Mouse (Mus musculus): Measurements from ENCODE around the gene Sertad4. TPM values are rescaled to one million over a fixed set of nuclear protein-coding genes. Genes with fewer than 3 reads are reported as not detected.

Sertad4 gene
- polyA plus RNA-seq, 1 experiment from 2014 or later, result 8.5 TPM

DNA sequence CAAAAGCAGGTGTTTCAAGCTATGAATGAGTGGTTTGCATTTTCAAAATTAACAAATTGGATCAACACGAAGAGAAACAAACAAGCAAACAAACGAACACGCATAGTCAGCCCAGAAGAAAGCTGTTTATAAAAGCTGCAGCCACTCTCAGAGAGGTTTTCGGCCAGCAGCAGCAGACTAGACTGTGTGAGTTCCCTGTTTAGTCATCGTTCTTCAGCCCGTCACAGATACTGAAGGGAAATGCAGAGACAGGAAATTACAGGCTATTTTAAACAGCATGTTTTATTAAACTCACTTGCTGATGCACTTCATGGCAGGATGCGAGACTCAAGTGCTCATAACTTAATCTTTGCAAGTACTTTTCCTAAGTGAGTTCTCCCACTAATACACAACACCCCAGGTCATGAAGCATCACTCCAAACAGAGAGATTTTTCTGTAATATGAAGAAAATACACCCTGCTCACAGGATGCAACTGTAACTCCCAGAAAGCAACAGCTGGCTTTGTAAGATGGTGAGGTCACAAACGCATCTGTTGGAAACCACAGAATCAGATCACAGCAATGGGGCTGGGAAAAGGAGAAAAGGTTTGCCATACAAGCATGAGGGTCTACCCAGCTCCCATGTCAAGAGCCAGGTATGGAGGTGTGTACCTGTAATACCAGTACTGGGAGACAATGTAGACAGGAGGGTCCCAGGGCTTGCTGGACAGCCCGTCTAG is 14.3 kb downstream of the Sertad4 start:
- Histone ChIP-seq H3K4me3 (ENCODE audit: low read length) (no peak overlapping the region), H3K9me3 (ENCODE audit: control insufficient read depth, low read length) (no peaks in the 10 kb centered on the region), H3K36me3 (ENCODE audit: control insufficient read depth, insufficient read depth, low read length) (0 out of 2 replicates have a peak, but pooled peaks cover 5% of the 10 kb centered on the region), H3K4me2 (ENCODE audit: low read length) (no peak overlapping the region), H3K27ac (ENCODE audit: low read depth, low read length) (no peak overlapping the region), H3K9ac (ENCODE audit: low read depth, low read length) (no peak overlapping the region), H3K27me3 (replicated peaks; ENCODE audit: control insufficient read depth, insufficient read depth, low read length) (no peaks in the 10 kb centered on the region), H3K4me1 (ENCODE audit: control insufficient read depth, insufficient read depth, low read depth, low read length) (no peaks in the 10 kb centered on the region)
- 79% methylated on average over 9 of the region's 9 CpGs for WGBS
- no peak for ATAC-seq

DNA sequence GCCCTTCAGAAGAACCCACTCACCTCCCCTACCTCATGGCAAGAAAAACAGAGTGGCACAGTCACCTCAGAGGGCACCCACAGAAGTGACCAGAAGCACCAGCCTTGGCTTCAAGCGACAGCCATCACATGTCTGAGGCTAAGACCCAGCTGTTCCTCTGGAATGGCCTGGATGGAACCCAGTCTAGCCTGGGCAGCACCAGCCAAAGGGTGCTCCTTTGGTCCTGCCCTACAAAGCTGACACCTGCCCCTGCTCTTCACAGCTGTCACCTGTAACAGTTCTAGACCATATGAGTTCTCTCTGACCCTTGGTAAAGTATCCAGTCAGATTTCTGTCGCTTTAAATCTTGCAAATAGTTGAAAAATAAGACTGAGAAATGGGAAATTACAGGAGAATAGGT is 14.9 kb downstream of the Sertad4 start:
- H3K27ac ChIP-seq (ENCODE audit: low read depth, low read length), result no peak overlapping the region
- 90% methylated on average over 2 of the region's 2 CpGs for WGBS
- no peak overlapping the region for H3K4me3 ChIP-seq (ENCODE audit: low read length)
- no peak overlapping the region for H3K9ac ChIP-seq (ENCODE audit: low read depth, low read length)
- H3K27me3 ChIP-seq (replicated peaks; ENCODE audit: control insufficient read depth, insufficient read depth, low read length), result no peaks in the 10 kb centered on the region
- H3K4me2 ChIP-seq (ENCODE audit: low read length), result no peak overlapping the region
- H3K4me1 ChIP-seq (ENCODE audit: control insufficient read depth, insufficient read depth, low read depth, low read length), result no peaks in the 10 kb centered on the region
- H3K36me3 ChIP-seq (ENCODE audit: control insufficient read depth, insufficient read depth, low read length), result 0 out of 2 replicates have a peak, but pooled peaks cover 5% of the 10 kb centered on the region
- no peak for ATAC-seq
- no peaks in the 10 kb centered on the region for H3K9me3 ChIP-seq (ENCODE audit: control insufficient read depth, low read length)

DNA sequence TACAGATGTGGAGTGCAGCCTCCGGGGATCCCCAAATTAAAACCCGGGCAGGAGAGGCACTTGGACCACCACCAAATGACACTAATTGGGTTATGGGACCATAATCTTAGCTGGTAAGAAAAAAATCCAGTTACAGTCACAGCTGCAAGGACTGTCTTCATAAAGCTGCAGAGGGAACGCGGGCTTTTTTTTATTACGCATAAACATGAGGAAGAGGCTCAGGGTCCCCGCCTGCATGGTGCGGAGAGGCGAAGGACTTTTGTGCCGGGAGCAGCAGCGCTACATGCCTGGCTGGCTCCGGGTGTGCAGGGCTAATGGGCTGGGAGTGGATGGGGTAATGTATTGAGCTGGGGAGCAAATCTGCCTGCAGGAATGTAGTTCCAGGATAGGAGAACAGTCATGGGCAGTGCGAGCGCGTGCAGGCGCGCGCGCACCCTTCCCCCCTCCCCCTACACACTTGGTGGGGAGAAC is 20.3 kb downstream of the Sertad4 start:
- Histone ChIP-seq H3K4me3 (ENCODE audit: low read length) (peak overlapping the region; percentile 52), H3K9me3 (ENCODE audit: control insufficient read depth, low read length) (no peaks in the 10 kb centered on the region), H3K4me1 (ENCODE audit: control insufficient read depth, insufficient read depth, low read depth, low read length) (peaks cover 20% of the 10 kb centered on the region), H3K9ac (ENCODE audit: low read depth, low read length) (peak overlapping the region; percentile 77), H3K36me3 (ENCODE audit: control insufficient read depth, insufficient read depth, low read length) (no peaks in the 10 kb centered on the region), H3K4me2 (ENCODE audit: low read length) (peak overlapping the region; percentile 92), H3K27me3 (replicated peaks; ENCODE audit: control insufficient read depth, insufficient read depth, low read length) (no peaks in the 10 kb centered on the region), H3K27ac (ENCODE audit: low read depth, low read length) (peak overlapping the region; percentile 90)
- WGBS, result 1% methylated on average over 18 of the region's 18 CpGs
- peak; percentile 63 for ATAC-seq

DNA sequence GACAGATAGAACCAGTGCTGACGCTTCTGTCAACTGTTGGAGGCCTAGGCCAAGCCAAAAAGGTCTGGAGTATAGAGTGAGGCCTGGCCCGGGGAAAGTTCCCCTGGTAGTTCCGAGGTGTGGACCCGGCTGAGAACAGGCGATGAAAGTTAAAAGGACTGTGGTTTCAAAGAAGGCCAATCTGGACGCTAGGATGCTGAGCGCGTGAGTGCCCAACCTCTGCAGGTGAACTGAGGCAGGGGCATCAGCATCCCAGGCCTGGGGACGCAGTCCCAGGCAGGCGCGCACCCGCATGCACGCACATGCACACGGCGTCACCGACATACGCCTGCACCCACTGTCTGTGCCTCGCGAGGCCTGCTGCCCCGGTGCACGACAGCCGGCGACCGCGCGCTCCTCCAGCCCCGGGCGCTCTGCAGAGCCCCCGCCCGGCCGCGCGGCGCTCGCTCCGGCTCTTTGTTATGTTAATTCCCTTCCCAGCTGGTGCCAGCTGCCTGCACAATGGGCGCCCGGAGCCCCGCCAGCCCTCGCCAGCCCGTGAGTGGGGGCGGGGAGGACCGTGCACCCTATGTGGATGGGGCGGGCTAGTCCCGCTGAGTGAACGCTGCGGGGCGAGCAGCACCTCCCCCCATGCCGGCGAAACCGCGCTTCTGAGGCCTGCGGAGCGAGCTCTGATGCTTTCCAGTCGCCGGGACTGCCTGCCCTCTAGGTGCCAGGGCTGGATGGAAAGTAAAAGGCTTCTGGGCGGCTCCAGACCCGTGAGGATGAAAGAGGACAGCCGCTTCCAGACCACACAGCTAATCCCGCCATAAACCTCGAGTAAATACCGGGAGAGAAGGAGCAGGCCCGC is 21.0 kb downstream of the Sertad4 start:
- H3K4me3 ChIP-seq (ENCODE audit: low read length), result peak overlapping the region; percentile 52
- H3K4me2 ChIP-seq (ENCODE audit: low read length), result peak overlapping the region; percentile 92
- H3K4me1 ChIP-seq (ENCODE audit: control insufficient read depth, insufficient read depth, low read depth, low read length), result peaks cover 20% of the 10 kb centered on the region
- H3K36me3 ChIP-seq (ENCODE audit: control insufficient read depth, insufficient read depth, low read length), result no peaks in the 10 kb centered on the region
- peak; percentile 89 for ATAC-seq
- under 1% methylated on average over 48 of the region's 63 CpGs for WGBS
- no peaks in the 10 kb centered on the region for H3K27me3 ChIP-seq (replicated peaks; ENCODE audit: control insufficient read depth, insufficient read depth, low read length)
- peak overlapping the region; percentile 77 for H3K9ac ChIP-seq (ENCODE audit: low read depth, low read length)
- H3K9me3 ChIP-seq (ENCODE audit: control insufficient read depth, low read length), result no peaks in the 10 kb centered on the region
- peak overlapping the region; percentile 90 for H3K27ac ChIP-seq (ENCODE audit: low read depth, low read length)

DNA sequence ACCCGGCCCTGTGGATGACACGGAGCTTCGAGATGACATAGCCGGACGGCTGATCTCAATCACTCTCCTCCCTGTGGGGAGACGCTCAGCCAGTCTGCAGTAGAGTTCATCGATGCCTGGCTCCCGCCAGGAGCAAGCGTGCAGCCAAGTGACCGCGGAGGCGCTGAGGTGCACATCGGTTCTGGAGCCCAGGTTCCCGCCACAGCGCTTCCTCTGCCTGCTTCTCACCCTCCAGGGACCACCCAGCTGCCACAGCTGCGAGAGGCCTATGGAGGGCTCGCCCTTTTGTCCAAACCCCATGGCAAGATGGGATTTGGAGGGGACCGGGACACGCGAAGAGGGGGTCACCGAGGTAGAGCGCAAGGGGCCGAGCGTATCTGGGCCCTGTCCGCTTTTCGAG is 22.0 kb downstream of the Sertad4 start:
- H3K27me3 ChIP-seq (replicated peaks; ENCODE audit: control insufficient read depth, insufficient read depth, low read length), result no peaks in the 10 kb centered on the region
- H3K4me2 ChIP-seq (ENCODE audit: low read length), result peak overlapping the region; percentile 4; the same call in 1 of the 2 replicates
- H3K36me3 ChIP-seq (ENCODE audit: control insufficient read depth, insufficient read depth, low read length), result no peaks in the 10 kb centered on the region
- peaks cover 20% of the 10 kb centered on the region for H3K4me1 ChIP-seq (ENCODE audit: control insufficient read depth, insufficient read depth, low read depth, low read length)
- no peaks in the 10 kb centered on the region for H3K9me3 ChIP-seq (ENCODE audit: control insufficient read depth, low read length)
- H3K27ac ChIP-seq (ENCODE audit: low read depth, low read length), result no peak overlapping the region
- H3K9ac ChIP-seq (ENCODE audit: low read depth, low read length), result no peak overlapping the region; the same call in 1 of the 2 replicates
- no peak overlapping the region for H3K4me3 ChIP-seq (ENCODE audit: low read length)
- 15% methylated on average over 25 of the region's 26 CpGs for WGBS
- no peak for ATAC-seq

DNA sequence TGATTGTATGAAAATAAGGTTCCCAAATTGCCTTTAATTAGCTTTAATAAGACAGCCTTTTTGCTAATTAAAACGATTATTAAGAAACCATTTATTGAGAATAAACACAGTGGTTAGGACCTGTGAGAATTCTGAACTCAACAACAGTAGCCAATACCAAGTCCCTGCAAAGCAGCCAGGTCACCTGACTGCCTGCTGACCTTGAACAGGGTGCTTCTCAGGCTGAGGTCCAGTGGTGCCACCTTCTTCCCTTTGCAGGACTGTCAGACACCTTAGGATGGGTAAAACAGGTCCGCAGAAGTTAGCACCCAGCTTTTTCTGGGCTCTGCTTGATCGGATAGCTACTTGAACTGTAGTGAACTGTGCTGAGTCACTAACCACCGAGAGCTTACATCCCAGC is 22.5 kb downstream of the Sertad4 start:
- Histone ChIP-seq H3K4me1 (ENCODE audit: control insufficient read depth, insufficient read depth, low read depth, low read length) (peaks cover 20% of the 10 kb centered on the region), H3K36me3 (ENCODE audit: control insufficient read depth, insufficient read depth, low read length) (no peaks in the 10 kb centered on the region), H3K4me2 (ENCODE audit: low read length) (no peak overlapping the region), H3K27me3 (replicated peaks; ENCODE audit: control insufficient read depth, insufficient read depth, low read length) (no peaks in the 10 kb centered on the region), H3K4me3 (ENCODE audit: low read length) (no peak overlapping the region), H3K27ac (ENCODE audit: low read depth, low read length) (no peak overlapping the region), H3K9me3 (ENCODE audit: control insufficient read depth, low read length) (no peaks in the 10 kb centered on the region), H3K9ac (ENCODE audit: low read depth, low read length) (no peak overlapping the region)
- 42% methylated on average over 4 of the region's 4 CpGs for WGBS
- no peak for ATAC-seq

DNA sequence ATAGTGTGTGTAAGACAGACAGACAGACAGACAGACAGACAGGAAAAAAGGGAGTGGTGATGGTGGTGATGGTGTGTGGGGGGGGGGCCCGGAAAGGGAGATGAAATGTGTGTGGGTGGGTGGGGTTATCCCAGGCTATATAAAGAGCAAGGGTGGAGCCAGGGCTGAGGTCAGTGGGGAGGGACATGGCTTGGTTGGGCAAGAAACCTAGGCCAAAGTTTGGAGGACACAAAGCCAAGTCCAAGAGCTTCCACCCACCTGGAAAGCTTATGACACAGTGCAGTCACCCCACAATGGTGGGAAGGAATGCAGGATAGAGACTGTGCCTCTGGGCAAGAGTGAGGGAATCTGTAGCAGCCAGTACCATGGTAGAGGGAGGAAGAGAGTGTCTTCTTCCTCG is 23.2 kb downstream of the Sertad4 start:
- H3K4me2 ChIP-seq (ENCODE audit: low read length), result no peak overlapping the region
- H3K36me3 ChIP-seq (ENCODE audit: control insufficient read depth, insufficient read depth, low read length), result no peaks in the 10 kb centered on the region
- no peak overlapping the region for H3K9ac ChIP-seq (ENCODE audit: low read depth, low read length)
- ATAC-seq, result no peak
- H3K9me3 ChIP-seq (ENCODE audit: control insufficient read depth, low read length), result no peaks in the 10 kb centered on the region
- H3K4me3 ChIP-seq (ENCODE audit: low read length), result no peak overlapping the region
- H3K4me1 ChIP-seq (ENCODE audit: control insufficient read depth, insufficient read depth, low read depth, low read length), result peaks cover 20% of the 10 kb centered on the region
- no peaks in the 10 kb centered on the region for H3K27me3 ChIP-seq (replicated peaks; ENCODE audit: control insufficient read depth, insufficient read depth, low read length)
- no peak overlapping the region for H3K27ac ChIP-seq (ENCODE audit: low read depth, low read length)
- WGBS, result 74% methylated on average over 2 of the region's 2 CpGs

DNA sequence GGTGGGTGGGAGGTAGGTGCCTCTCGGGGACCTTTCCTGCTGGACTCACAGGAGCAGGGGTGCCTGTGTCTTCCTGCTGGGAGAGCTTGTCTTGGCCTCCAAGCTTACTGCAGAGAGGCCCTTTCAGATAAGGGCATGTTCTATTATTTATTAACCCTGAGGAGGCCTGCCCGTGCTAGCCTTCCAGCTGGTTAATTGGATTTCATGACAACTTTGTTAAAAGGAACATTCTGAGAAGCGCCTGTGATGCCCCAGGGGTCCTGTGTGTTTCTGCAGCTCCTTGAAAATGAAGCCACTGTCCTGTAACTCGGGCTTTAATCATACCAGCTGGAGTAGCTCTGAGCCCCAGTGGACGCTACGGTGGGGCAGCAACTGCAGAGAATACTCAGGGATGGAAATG is 25.1 kb downstream of the Sertad4 start:
- H3K27ac ChIP-seq (ENCODE audit: low read depth, low read length), result no peak overlapping the region
- no peak for ATAC-seq
- H3K9ac ChIP-seq (ENCODE audit: low read depth, low read length), result no peak overlapping the region
- peaks cover 19% of the 10 kb centered on the region for H3K4me1 ChIP-seq (ENCODE audit: control insufficient read depth, insufficient read depth, low read depth, low read length)
- H3K4me2 ChIP-seq (ENCODE audit: low read length), result no peak overlapping the region
- no peaks in the 10 kb centered on the region for H3K9me3 ChIP-seq (ENCODE audit: control insufficient read depth, low read length)
- H3K27me3 ChIP-seq (replicated peaks; ENCODE audit: control insufficient read depth, insufficient read depth, low read length), result no peaks in the 10 kb centered on the region
- H3K4me3 ChIP-seq (ENCODE audit: low read length), result no peak overlapping the region
- no peaks in the 10 kb centered on the region for H3K36me3 ChIP-seq (ENCODE audit: control insufficient read depth, insufficient read depth, low read length)
- 10% methylated on average over 6 of the region's 6 CpGs for WGBS

DNA sequence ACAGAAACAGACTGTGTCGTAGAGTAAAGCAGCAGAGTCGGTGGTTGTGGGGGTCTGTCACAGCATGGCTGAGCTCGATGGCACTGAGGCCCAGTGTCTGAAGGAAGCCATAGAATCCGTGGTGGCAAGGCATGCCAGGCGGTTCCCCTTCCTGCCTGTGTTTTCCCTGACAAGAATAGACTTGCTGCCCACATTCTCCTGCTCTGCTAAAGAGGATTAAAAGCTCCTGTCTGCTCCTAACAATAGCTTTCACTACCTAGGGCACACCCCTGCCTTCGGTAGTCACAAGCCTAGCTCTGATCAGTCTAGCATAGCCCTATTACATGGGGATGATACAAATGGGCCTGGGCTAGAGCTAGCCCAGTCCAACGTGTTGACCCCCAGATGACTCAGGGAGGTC is 26.6 kb downstream of the Sertad4 start:
- Histone ChIP-seq H3K4me2 (ENCODE audit: low read length) (no peak overlapping the region), H3K9ac (ENCODE audit: low read depth, low read length) (no peak overlapping the region), H3K9me3 (ENCODE audit: control insufficient read depth, low read length) (no peaks in the 10 kb centered on the region), H3K27me3 (replicated peaks; ENCODE audit: control insufficient read depth, insufficient read depth, low read length) (no peaks in the 10 kb centered on the region), H3K27ac (ENCODE audit: low read depth, low read length) (no peak overlapping the region), H3K4me3 (ENCODE audit: low read length) (no peak overlapping the region), H3K36me3 (ENCODE audit: control insufficient read depth, insufficient read depth, low read length) (no peaks in the 10 kb centered on the region), H3K4me1 (ENCODE audit: control insufficient read depth, insufficient read depth, low read depth, low read length) (peaks cover 5% of the 10 kb centered on the region)
- 44% methylated on average over 7 of the region's 7 CpGs for WGBS
- no peak for ATAC-seq
